Comparison of ENCODE assay signal across 9 mouse cellular contexts in the genomic region with DNA sequence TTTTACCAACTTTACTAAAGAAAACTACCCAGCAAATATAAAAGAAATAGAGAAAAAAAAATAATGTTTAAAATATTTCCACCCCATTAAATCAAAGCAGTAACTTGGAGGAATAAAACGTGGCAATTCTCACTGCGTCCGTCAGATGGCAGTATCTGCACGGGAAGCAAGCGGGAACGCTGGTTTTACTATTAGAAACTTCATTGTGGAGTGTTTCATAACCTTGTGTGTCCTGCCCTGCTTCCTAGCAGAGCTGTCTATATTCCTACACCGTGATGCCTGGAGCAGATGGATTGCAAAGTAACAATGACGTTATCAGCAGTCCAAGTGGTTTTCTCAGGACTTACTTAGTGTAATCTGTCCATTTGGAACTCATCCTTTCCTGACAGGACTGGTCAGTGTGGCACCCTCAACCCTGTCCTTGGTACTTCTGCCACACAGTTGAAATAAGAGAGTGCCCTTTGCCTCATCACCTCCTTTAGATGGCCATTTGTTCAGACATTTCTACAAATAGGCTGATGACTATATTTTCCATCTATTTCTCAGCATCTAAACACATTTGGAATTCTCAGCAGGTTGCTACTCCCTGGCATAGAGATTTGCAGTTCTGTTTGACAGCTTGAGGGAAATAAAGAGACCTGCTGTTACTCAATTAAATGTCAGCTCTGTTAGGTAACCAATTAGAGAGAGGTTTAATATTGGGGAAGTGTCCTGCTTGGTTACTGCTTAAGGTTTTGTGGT.
DNase-seq lines count a peak whose midpoint lies in the region; ATAC-seq lines count a peak whose summit lies in the region.
"Had no signal": no experiment of that assay in that cellular context is flagged by ENCODE, and none has a peak within 500 bp of the region (broad histone marks: within the 10 kb centered on the region; RNA-seq: fewer than 3 reads in every experiment).

No protein-coding gene starts in this region.

- no peaks in the 10 kb centered on the region for H3K9me3 ChIP-seq in liver, embryonic 12.5 days (replicated peaks)
- H3K9me3 ChIP-seq: stomach, embryonic 15.5 days had no signal

- 4% methylated on average over 8 of the region's 8 CpGs for WGBS in liver, embryonic 12.5 days (ENCODE audit: insufficient replicate concordance)

- peaks cover 15% of the 10 kb centered on the region for H3K4me1 ChIP-seq in liver, embryonic 12.5 days

- H3K4me3 ChIP-seq in liver, embryonic 12.5 days: no peak overlapping the region
- H3K4me3 ChIP-seq: stomach, embryonic 15.5 days had no signal

- H3K9ac ChIP-seq in liver, embryonic 12.5 days: no peak overlapping the region
- H3K9ac ChIP-seq: stomach, embryonic 15.5 days had no signal

- H3K27ac ChIP-seq in liver, embryonic 12.5 days: no peak overlapping the region
- H3K27ac ChIP-seq: stomach, embryonic 15.5 days had no signal

- H3K4me2 ChIP-seq in liver, embryonic 12.5 days: no peak overlapping the region
- H3K4me2 ChIP-seq: stomach, embryonic 15.5 days had no signal

- no peaks in the 10 kb centered on the region for H3K27me3 ChIP-seq in liver, embryonic 12.5 days (replicated peaks)
- H3K27me3 ChIP-seq: stomach, embryonic 15.5 days had no signal

- H3K36me3 ChIP-seq in liver, embryonic 12.5 days: no peaks in the 10 kb centered on the region
- H3K36me3 ChIP-seq: stomach, embryonic 15.5 days had no signal

- no peak for ATAC-seq in liver, embryonic 12.5 days

- peak; percentile 73 for DNase-seq in liver
- DNase-seq in cerebellum, adult 9-11 months: peak; percentile 75
- DNase-seq in frontal cortex, adult 2 months (ENCODE audit: extremely low spot score in 1 of 2, low spot score in 1 of 2): peak; percentile 59 to 91
- DNase-seq in hindlimb bud, embryonic 11.5 days (ENCODE audit: extremely low spot score, low read depth, low spot score): peak; percentile 52
- DNase-seq in layer of hippocampus, postnatal 36 days: peak; percentile 68 to 70
- peak; percentile 49 to 73 for DNase-seq in lung, postnatal 4 days
- DNase-seq in right cerebral cortex, postnatal 25 days: peak; percentile 65
